Mouse (Mus musculus) lung, postnatal 36 days (tissue): ENCODE measurements around the gene Hsd17b3.
"Not testable (repeated sequence)": the region's sequence is repeated elsewhere in the genome, so short reads cannot be mapped to it uniquely, and the experiment has no call there.

ENCODE experiments used
- DNase-seq: peaks from one replicate; pipeline ENCODE4 v3.0.0; 2022; ENCODE audit warnings: mixed read lengths

Hsd17b3 gene

GRCm38 (mm10) chr13:64081012-64081919 lies 7.8 kb downstream of the Hsd17b3 start:
- DNase-seq: no peak

GRCm38 (mm10) chr13:64077591-64077990 lies 11.4 kb downstream of the Hsd17b3 start:
- no peak for DNase-seq

GRCm38 (mm10) chr13:64076074-64076473 lies 13.0 kb downstream of the Hsd17b3 start:
- DNase-seq: no peak

- no peak for DNase-seq
Observed at GRCm38 (mm10) chr13:64066653-64067052, 22.4 kb downstream of the Hsd17b3 start.

GRCm38 (mm10) chr13:64064276-64064675 lies 24.8 kb downstream of the Hsd17b3 start:
- DNase-seq: no peak

- no peak for DNase-seq
Observed at GRCm38 (mm10) chr13:64060935-64061506, 28.0 kb downstream of the Hsd17b3 start.

- no peak for DNase-seq
Observed at GRCm38 (mm10) chr13:64053959-64054358, 35.1 kb downstream of the Hsd17b3 start.

GRCm38 (mm10) chr13:64052281-64052680 lies 36.7 kb downstream of the Hsd17b3 start:
- not testable (repeated sequence) for DNase-seq

GRCm38 (mm10) chr13:64050895-64051294 lies 38.1 kb downstream of the Hsd17b3 start:
- DNase-seq: peak; percentile 10

GRCm38 (mm10) chr13:64049535-64049934 lies 39.5 kb downstream of the Hsd17b3 start:
- DNase-seq: no peak

- no peak for DNase-seq
Observed at GRCm38 (mm10) chr13:64048467-64048866, 40.6 kb downstream of the Hsd17b3 start.

- DNase-seq: peak; percentile 16
Observed at GRCm38 (mm10) chr13:64039976-64040375, 49.1 kb downstream of the Hsd17b3 start.

- no peak for DNase-seq
Observed at GRCm38 (mm10) chr13:64038114-64038513, 50.9 kb downstream of the Hsd17b3 start.

GRCm38 (mm10) chr13:64036079-64037011 lies 52.7 kb downstream of the Hsd17b3 start:
- DNase-seq: peak; percentile 76

- DNase-seq: no peak
Observed at GRCm38 (mm10) chr13:64035036-64035435, 54.0 kb downstream of the Hsd17b3 start.

GRCm38 (mm10) chr13:64033921-64034320 lies 55.1 kb downstream of the Hsd17b3 start:
- no peak for DNase-seq

- DNase-seq: no peak
Observed at GRCm38 (mm10) chr13:64033181-64033580, 55.8 kb downstream of the Hsd17b3 start.

- peak; percentile 44 for DNase-seq
Observed at GRCm38 (mm10) chr13:64031254-64031653, 57.8 kb downstream of the Hsd17b3 start.

- DNase-seq: no peak
Observed at GRCm38 (mm10) chr13:64030792-64031191, 58.2 kb downstream of the Hsd17b3 start.

GRCm38 (mm10) chr13:64024803-64025202 lies 64.2 kb downstream of the Hsd17b3 start:
- DNase-seq: no peak

GRCm38 (mm10) chr13:64022786-64023468 lies 66.1 kb downstream of the Hsd17b3 start:
- no peak for DNase-seq

GRCm38 (mm10) chr13:64020902-64021311 lies 68.1 kb downstream of the Hsd17b3 start:
- DNase-seq: peak; percentile 33
